Mouse (Mus musculus) hindbrain, postnatal 0 days (tissue): ENCODE measurements around the gene Sumo1. TPM values are rescaled to one million over a fixed set of nuclear protein-coding genes. Genes with fewer than 3 reads are reported as not detected.
A peak's percentile ranks its signal among the peaks of the same experiment; 100 is the strongest.

ENCODE experiments used
- ATAC-seq: fragments of 200-750 bp; cut with Nextera tagmentation; 2 replicates; pipeline ENCODE4 v1.8.0; 2017; ENCODE audit warnings: mild to moderate bottlenecking, moderate TSS enrichment, moderate library complexity
- DNase-seq: peaks from one replicate; pipeline ENCODE4 v3.0.0-alpha.2; 2015; ENCODE audit warnings: low spot score
- H3K27ac ChIP-seq: fragments of 300-500 bp; sonication (generic); 2 replicates; pipeline ENCODE4 v1.5.1; 2014; ENCODE audit warnings: mild to moderate bottlenecking
- H3K27me3 ChIP-seq: fragments of 300-500 bp; sonication (generic); 2 replicates; pipeline ENCODE4 v1.6.1; 2014; ENCODE audit warnings: low read length, mixed read lengths; ENCODE audit not compliant: insufficient read depth
- H3K36me3 ChIP-seq: fragments of 300-500 bp; sonication (generic); 2 replicates; pipeline ENCODE4 v1.6.1; 2014; ENCODE audit warnings: low read length, mixed read lengths; ENCODE audit not compliant: insufficient read depth
- H3K4me1 ChIP-seq: fragments of 300-500 bp; sonication (generic); 2 replicates; pipeline ENCODE4 v1.6.1; 2014; ENCODE audit warnings: antibody characterized with exemption, low read length, mixed read lengths; ENCODE audit not compliant: insufficient read depth
- H3K4me2 ChIP-seq: fragments of 300-500 bp; sonication (generic); 2 replicates; pipeline ENCODE4 v1.6.1; 2014; ENCODE audit warnings: low read depth, mild to moderate bottlenecking, low read length, moderate library complexity, mixed read lengths
- H3K4me3 ChIP-seq: fragments of 300-500 bp; sonication (generic); 2 replicates; pipeline ENCODE4 v1.5.1; 2014; ENCODE audit warnings: low read length
- H3K9ac ChIP-seq: fragments of 300-500 bp; sonication (generic); replicated peaks from 2 replicates; pipeline ENCODE4 v1.6.1; 2014; ENCODE audit warnings: mild to moderate bottlenecking, low read length, moderate library complexity, mixed read lengths
- H3K9me3 ChIP-seq: fragments of 300-500 bp; sonication (generic); 2 replicates; pipeline ENCODE4 v1.6.1; 2016; ENCODE audit warnings: low read length, mixed read lengths
- CTCF ChIP-seq: IDR thresholded peaks from 2 replicates; pipeline ENCODE4 v1.5.1; 2016; ENCODE audit warnings: antibody characterized with exemption, control low read depth, low read depth
- WGBS: fragments of 180-500 bp; shearing (Covaris S2); extraction: QIAGEN DNeasy Blood & Tissue Kit; methylation state at CpG from one replicate; pipeline ENCODE4 v1.1.7; 2014; 5-methylcytosine and 5-hydroxymethylcytosine counted together
- polyA plus RNA-seq: library from polyadenylated mRNA; unstranded; fragments of >200 nt; fragmentation: Nextera tagmentation; extraction: Ambion mirVana; gene quantifications from 2 replicates; pipeline ENCODE4 v1.2.1, GENCODE M21; 2015
- total RNA-seq: library from RNA; depleted of rRNA; stranded (reverse); fragments of >200 nt; gene quantifications from 2 replicates; pipeline ENCODE4 v1.2.3, GENCODE M21; 2014

The Sumo1 gene
- total and polyA plus RNA-seq, 2 experiments from 2014 or later, result 70.2 to 311 TPM

- H3K4me3 ChIP-seq, result peak overlapping the region; percentile 29
- WGBS, result 19% methylated on average over 21 of the region's 21 CpGs
- peak; percentile 80 for ATAC-seq
- peak overlapping the region; percentile 56 for H3K4me2 ChIP-seq
- H3K27ac ChIP-seq, result peak overlapping the region; percentile 56; the same call in 1 of the 2 replicates
- H3K9me3 ChIP-seq, result no peaks in the 10 kb centered on the region
- no peaks in the 10 kb centered on the region for H3K36me3 ChIP-seq
- H3K4me1 ChIP-seq, result peaks cover 5% of the 10 kb centered on the region; the same call in 1 of the 2 replicates
- peak; percentile 77 for DNase-seq
- H3K9ac ChIP-seq, result peak overlapping the region; percentile 30; the same call in 1 of the 2 replicates
- no peak for TF ChIP-seq CTCF
- H3K27me3 ChIP-seq, result no peaks in the 10 kb centered on the region
Observed at GRCm38 (mm10) chr1:59574262-59575187, 96.1 kb downstream of the Sumo1 start.

DNA sequence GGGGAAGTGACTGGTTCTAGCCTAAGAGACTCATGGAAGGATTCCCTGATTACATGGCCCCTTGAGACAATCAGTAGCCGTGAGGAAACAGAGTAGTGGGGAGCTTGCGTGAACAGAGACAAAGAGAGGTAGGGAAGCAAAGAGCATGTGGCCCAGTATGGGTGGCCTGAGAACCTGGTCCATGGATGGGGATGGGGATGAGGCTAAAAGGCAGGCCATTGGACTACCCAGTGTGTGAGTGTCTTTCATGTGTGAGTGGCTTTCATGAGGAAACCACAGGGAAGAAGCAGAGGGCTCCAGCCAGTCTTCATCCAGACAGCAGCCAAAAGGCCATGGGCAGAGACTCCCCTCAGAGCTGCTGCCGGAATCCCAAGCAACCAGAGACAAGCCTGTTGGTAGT is 96.8 kb downstream of the Sumo1 start:
- no peak for TF ChIP-seq CTCF
- WGBS, result 47% methylated on average over 3 of the region's 3 CpGs
- no peak for ATAC-seq
- Histone ChIP-seq H3K9me3 (no peaks in the 10 kb centered on the region), H3K27ac (peak overlapping the region; percentile 32; the same call in 1 of the 2 replicates), H3K4me1 (peaks cover 5% of the 10 kb centered on the region; the same call in 1 of the 2 replicates), H3K27me3 (no peaks in the 10 kb centered on the region), H3K36me3 (no peaks in the 10 kb centered on the region), H3K4me2 (peak overlapping the region; percentile 56; the same call in 1 of the 2 replicates), H3K9ac (no peak overlapping the region), H3K4me3 (no peak overlapping the region)
- DNase-seq, result no peak

DNA sequence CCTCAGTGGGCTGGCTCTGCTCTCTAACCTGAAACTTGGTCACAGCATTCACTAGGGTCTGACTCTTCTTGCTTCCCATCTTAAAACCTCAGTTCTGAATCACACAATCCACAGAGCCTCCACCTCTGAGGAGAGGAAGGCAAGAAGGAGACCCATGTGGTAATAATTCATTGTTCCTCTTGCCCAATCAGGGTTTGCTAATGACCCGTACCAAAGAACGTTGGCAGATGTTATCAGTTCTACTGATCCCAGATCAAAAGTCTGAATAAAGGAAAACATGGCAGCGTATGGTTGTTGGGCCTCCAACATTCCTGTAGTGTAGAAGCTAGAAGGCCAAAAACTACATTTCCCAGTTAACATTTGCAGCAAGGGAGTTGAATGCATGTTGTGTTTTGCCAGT is 99.1 kb downstream of the Sumo1 start:
- Histone ChIP-seq H3K4me2 (no peak overlapping the region), H3K4me1 (peaks cover 5% of the 10 kb centered on the region; the same call in 1 of the 2 replicates), H3K27ac (no peak overlapping the region), H3K36me3 (no peaks in the 10 kb centered on the region), H3K9ac (no peak overlapping the region), H3K4me3 (no peak overlapping the region), H3K27me3 (no peaks in the 10 kb centered on the region), H3K9me3 (no peaks in the 10 kb centered on the region)
- ATAC-seq (no peak), DNase-seq (no peak)
- WGBS, result 86% methylated on average over 3 of the region's 3 CpGs
- no peak for TF ChIP-seq CTCF

GRCm38 (mm10) chr1:59570767-59571166 is 99.9 kb downstream of the Sumo1 start:
- H3K4me1 ChIP-seq, result peaks cover 5% of the 10 kb centered on the region; the same call in 1 of the 2 replicates
- ATAC-seq, result no peak
- H3K27me3 ChIP-seq, result no peaks in the 10 kb centered on the region
- H3K36me3 ChIP-seq, result no peaks in the 10 kb centered on the region
- no peak overlapping the region for H3K4me3 ChIP-seq
- TF ChIP-seq CTCF, result no peak
- no peak overlapping the region for H3K4me2 ChIP-seq
- no peak for DNase-seq
- no peak overlapping the region for H3K27ac ChIP-seq
- no peak overlapping the region for H3K9ac ChIP-seq
- 70% methylated on average over 4 of the region's 4 CpGs for WGBS
- no peaks in the 10 kb centered on the region for H3K9me3 ChIP-seq

GRCm38 (mm10) chr1:59569301-59569700 is 101.3 kb downstream of the Sumo1 start:
- ATAC-seq, result no peak
- no peak for TF ChIP-seq CTCF
- H3K4me1 ChIP-seq, result peaks cover 5% of the 10 kb centered on the region; the same call in 1 of the 2 replicates
- no peaks in the 10 kb centered on the region for H3K36me3 ChIP-seq
- no peak overlapping the region for H3K27ac ChIP-seq
- WGBS, result 91% methylated on average over 5 of the region's 5 CpGs
- no peaks in the 10 kb centered on the region for H3K9me3 ChIP-seq
- H3K27me3 ChIP-seq, result no peaks in the 10 kb centered on the region
- H3K4me3 ChIP-seq, result no peak overlapping the region
- DNase-seq, result no peak
- no peak overlapping the region for H3K9ac ChIP-seq
- no peak overlapping the region for H3K4me2 ChIP-seq

DNA sequence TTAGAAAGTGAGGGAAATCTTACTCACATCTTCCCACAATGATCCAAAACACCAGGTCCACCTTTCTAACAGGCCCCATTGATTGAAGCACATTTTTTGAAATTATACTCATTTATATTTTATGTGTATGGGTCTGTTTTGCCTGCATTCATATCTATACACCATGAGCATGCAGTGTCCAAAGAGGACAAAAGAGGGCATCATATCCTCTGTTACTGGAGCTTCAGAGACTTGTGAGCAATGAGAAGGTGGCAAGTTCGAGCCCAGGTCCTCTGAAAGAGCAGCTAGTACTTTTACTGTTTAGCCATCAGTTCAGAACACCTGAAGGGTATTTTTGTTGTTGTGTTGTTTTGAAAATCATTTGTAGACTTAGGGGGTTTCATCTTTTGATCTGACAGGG is 102.4 kb downstream of the Sumo1 start:
- DNase-seq, result no peak
- H3K4me1 ChIP-seq, result no peaks in the 10 kb centered on the region
- no peak overlapping the region for H3K4me2 ChIP-seq
- H3K9ac ChIP-seq, result no peak overlapping the region
- H3K36me3 ChIP-seq, result no peaks in the 10 kb centered on the region
- no peak overlapping the region for H3K4me3 ChIP-seq
- no peak for TF ChIP-seq CTCF
- 85% methylated on average over 1 of the region's 1 CpGs for WGBS
- no peaks in the 10 kb centered on the region for H3K9me3 ChIP-seq
- ATAC-seq, result no peak
- no peak overlapping the region for H3K27ac ChIP-seq
- H3K27me3 ChIP-seq, result no peaks in the 10 kb centered on the region

DNA sequence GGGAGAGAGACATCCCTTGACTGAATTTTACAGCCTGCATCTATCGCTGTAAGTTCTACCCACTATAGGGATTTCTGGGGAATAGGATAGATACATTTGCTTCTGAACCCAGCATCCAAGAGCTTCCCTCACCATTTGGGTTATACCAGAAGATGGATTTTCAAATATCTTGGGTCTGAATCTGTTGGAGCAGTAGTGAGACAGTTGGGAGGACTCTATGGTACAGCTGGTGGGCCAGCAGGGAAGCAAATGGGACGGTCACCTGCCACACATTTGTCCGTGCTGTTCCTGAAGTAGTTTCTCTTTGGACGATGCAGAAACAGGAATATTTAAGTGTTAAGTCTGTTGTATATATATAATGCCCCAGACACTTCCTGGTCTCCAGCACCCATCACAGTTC is 103.1 kb downstream of the Sumo1 start:
- Histone ChIP-seq H3K27ac (no peak overlapping the region), H3K36me3 (no peaks in the 10 kb centered on the region), H3K4me1 (no peaks in the 10 kb centered on the region), H3K9ac (no peak overlapping the region), H3K27me3 (no peaks in the 10 kb centered on the region), H3K9me3 (no peaks in the 10 kb centered on the region), H3K4me3 (no peak overlapping the region), H3K4me2 (no peak overlapping the region)
- ATAC-seq, result no peak
- DNase-seq, result no peak
- no peak for TF ChIP-seq CTCF
- WGBS, result 73% methylated on average over 4 of the region's 4 CpGs
